Comparison of ENCODE assay signal across 8 mouse cellular contexts in the genomic region with DNA sequence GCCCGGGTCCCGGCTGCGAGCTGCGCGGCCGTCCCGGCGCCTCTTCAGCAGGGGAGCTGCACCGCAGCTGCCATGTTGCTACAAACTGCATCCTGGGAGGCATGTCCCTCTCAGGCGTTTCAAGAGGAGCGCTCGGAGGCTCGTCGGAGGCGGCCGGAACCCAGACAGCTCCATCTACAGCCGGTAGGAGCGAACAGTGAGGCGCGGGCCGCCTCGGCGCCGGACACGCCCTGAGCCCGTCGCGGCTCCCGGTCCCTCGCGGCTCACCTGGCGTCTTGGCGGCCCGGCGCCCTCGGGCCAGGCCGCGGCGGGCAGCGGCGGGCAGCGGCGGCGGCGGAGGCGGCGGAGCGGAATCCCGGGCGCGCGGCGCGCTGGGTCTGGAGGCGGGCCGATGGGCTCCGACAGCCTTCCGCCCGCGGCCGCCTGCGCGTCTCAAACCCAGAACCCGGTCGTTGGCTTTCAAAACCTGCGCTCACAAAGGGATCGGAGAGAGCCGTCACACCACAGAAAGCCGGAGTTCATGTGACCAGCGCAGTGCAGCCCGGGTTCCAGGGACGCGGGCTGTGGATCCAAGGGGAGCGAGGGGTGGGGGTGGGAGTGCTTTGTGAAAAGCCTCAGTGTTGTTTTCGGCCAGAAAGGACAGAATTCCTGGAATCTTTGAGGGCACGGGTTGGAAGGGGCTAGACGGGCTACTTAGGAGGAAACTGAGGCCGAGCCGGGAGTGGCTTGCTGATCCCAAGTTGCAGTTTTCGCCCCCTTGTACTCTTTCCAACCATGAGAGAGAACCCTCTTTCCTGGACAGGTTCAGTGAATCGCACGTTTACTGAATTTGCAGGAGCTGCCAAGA. TPM values are rescaled to one million over a fixed set of nuclear protein-coding genes. Genes with fewer than 3 reads are reported as not detected.
A peak's percentile ranks its signal among the peaks of the same experiment; 100 is the strongest.
DNase-seq lines count a peak whose midpoint lies in the region; ATAC-seq lines count a peak whose summit lies in the region.

A gene (minus strand): TSS at position 486 of the 847 bp plus-strand sequence.

- H3K4me2 ChIP-seq in hindbrain, embryonic 11.5 days (replicated peaks; ENCODE audit: low read depth, low read length): peak within 1 kb of the TSS; percentile 76

- peak; percentile 82 for DNase-seq in Muller cell, postnatal 12 days (ENCODE audit: inconsistent ontology term)
- DNase-seq in cerebellum, adult 9-11 months: peak; percentile 87
- peak; percentile 70 to 75 for DNase-seq in frontal cortex, adult 2 months (ENCODE audit: extremely low spot score in 1 of 2, low spot score in 1 of 2)
- peak; percentile 85 for DNase-seq in hindbrain, embryonic 11.5 days (ENCODE audit: low spot score)
- DNase-seq in layer of hippocampus, postnatal 25 days (ENCODE audit: extremely low spot score in 1 of 2, low spot score in 1 of 2): peak; percentile 60 to 63
- peak; percentile 90 for DNase-seq in lung, postnatal 25 days (ENCODE audit: low spot score)
- DNase-seq in retina, embryonic 14.5 days (ENCODE audit: low spot score): peak; percentile 86
- DNase-seq in thymus, postnatal 4 days: peak; percentile 87

- WGBS in hindbrain, embryonic 11.5 days: under 1% methylated on average over 70 of the region's 82 CpGs

- no peaks in the 10 kb centered on the region for H3K9me3 ChIP-seq in hindbrain, embryonic 11.5 days (ENCODE audit: control insufficient read depth, low read length)

- H3K4me3 ChIP-seq in hindbrain, embryonic 11.5 days (ENCODE audit: low read depth, low read length): peak within 1 kb of the TSS; percentile 73

- no peaks in the 10 kb centered on the region for H3K4me1 ChIP-seq in hindbrain, embryonic 11.5 days (replicated peaks; ENCODE audit: control insufficient read depth, insufficient read depth, low read length)

- H3K9ac ChIP-seq in hindbrain, embryonic 11.5 days (ENCODE audit: low read depth, low read length): peak within 1 kb of the TSS; percentile 90

- peak within 1 kb of the TSS; percentile 91 for H3K27ac ChIP-seq in hindbrain, embryonic 11.5 days (ENCODE audit: low read depth, low read length)

- H3K36me3 ChIP-seq in hindbrain, embryonic 11.5 days (ENCODE audit: control insufficient read depth, insufficient read depth, low read length): 0 out of 2 replicates have a peak, but pooled peaks cover 3% of the 10 kb centered on the region

- H3K27me3 ChIP-seq in hindbrain, embryonic 11.5 days (ENCODE audit: control insufficient read depth, insufficient read depth, low read length): no peaks in the 10 kb centered on the region

- ATAC-seq in hindbrain, embryonic 11.5 days (ENCODE audit: low FRiP score): peak; percentile 84

RNA-seq across cellular contexts. Expression of the gene that starts here (rescaled TPM):
- polyA plus RNA-seq in frontal cortex, adult 2 months (2012; rRNA removed): 22.9 and 23.1 TPM in 2 replicates
- polyA plus RNA-seq in hindbrain, embryonic 11.5 days (2014; fragmentation: Nextera tagmentation; extraction: Ambion mirVana): 9.3 and 9.7 TPM in 2 replicates
- 10 to 100 TPM; 33.8 to 33.9 TPM for total RNA-seq in layer of hippocampus, postnatal 25 days (2021)

Comparison
In these comparisons a context has a peak if more than half of its experiments do, and no peak if none do; other contexts are left out.
1. Peak in every context shown above with its lines: DNase-seq, ATAC-seq, H3K4me3 ChIP-seq and H3K27ac ChIP-seq.